Mouse (Mus musculus) heart, embryonic 14.5 days (tissue): ENCODE results near the gene Smim11. TPM values are rescaled to one million over a fixed set of nuclear protein-coding genes. Genes with fewer than 3 reads are reported as not detected.
A peak's percentile ranks its signal among the peaks of the same experiment; 100 is the strongest.

Experiments used
- ATAC-seq: fragments of 200-750 bp; cut with Nextera tagmentation; 2 replicates; pipeline ENCODE4 v1.8.0; 2017; ENCODE audit warnings: low read depth, moderate TSS enrichment; ENCODE audit not compliant: insufficient number of reproducible peaks, insufficient read depth, low FRiP score
- H3K27ac ChIP-seq, 2 experiments: fragments of 200-500 bp in 1 of 2; fragments of 300-500 bp in 1 of 2; sonication (generic) in 1 of 2; replicated peaks in 1 of 2; 2 replicates each; pipeline ENCODE4 v1.5.1; 2012 to 2014; ENCODE audit warnings: low read depth in 2 of 2, low read length in 2 of 2, control low read depth in 1 of 2, mild to moderate bottlenecking in 1 of 2, mixed read lengths in 1 of 2; ENCODE audit not compliant: control insufficient read depth in 1 of 2, insufficient read depth in 1 of 2
- H3K27me3 ChIP-seq: fragments of 300-500 bp; sonication (generic); 2 replicates; pipeline ENCODE4 v1.6.1; 2014; ENCODE audit warnings: mild to moderate bottlenecking, low read length, control low read depth; ENCODE audit not compliant: control insufficient read depth, insufficient read depth
- H3K36me3 ChIP-seq: fragments of 300-500 bp; sonication (generic); 2 replicates; pipeline ENCODE4 v1.6.1; 2014; ENCODE audit warnings: mild to moderate bottlenecking, control low read depth, low read length, mixed read lengths; ENCODE audit not compliant: control insufficient read depth, insufficient read depth
- H3K4me1 ChIP-seq, 2 experiments: fragments of 200-500 bp in 1 of 2; fragments of 300-500 bp in 1 of 2; sonication (generic) in 1 of 2; 2 replicates each; pipeline ENCODE4 v1.6.1; 2012 to 2014; ENCODE audit warnings: low read length in 2 of 2, control low read depth in 1 of 2, mixed read lengths in 1 of 2; ENCODE audit not compliant: control insufficient read depth in 2 of 2, insufficient read depth in 2 of 2
- H3K4me2 ChIP-seq: fragments of 300-500 bp; sonication (generic); 2 replicates; pipeline ENCODE4 v1.6.1; 2014; ENCODE audit warnings: mild to moderate bottlenecking, low read length
- H3K4me3 ChIP-seq, 2 experiments: fragments of 200-500 bp in 1 of 2; fragments of 300-500 bp in 1 of 2; sonication (generic) in 1 of 2; 2 replicates each; pipeline ENCODE4 v1.5.1; 2012 to 2014; ENCODE audit warnings: low read length in 2 of 2, mild to moderate bottlenecking in 2 of 2, control low read depth in 1 of 2, low read depth in 1 of 2, moderate library complexity in 1 of 2; ENCODE audit not compliant: control insufficient read depth in 1 of 2, insufficient read depth in 1 of 2
- H3K9ac ChIP-seq: fragments of 300-500 bp; sonication (generic); 2 replicates; pipeline ENCODE4 v1.6.1; 2014; ENCODE audit warnings: mild to moderate bottlenecking, low read length
- H3K9me3 ChIP-seq: fragments of 300-500 bp; sonication (generic); 2 replicates; pipeline ENCODE4 v1.6.1; 2016; ENCODE audit warnings: low read length, control low read depth; ENCODE audit not compliant: control insufficient read depth
- WGBS: fragments of 180-500 bp; shearing (Covaris S2); extraction: QIAGEN DNeasy Blood & Tissue Kit; methylation state at CpG from one replicate; pipeline ENCODE4 v1.1.7; 2014; 5-methylcytosine and 5-hydroxymethylcytosine counted together
- polyA plus RNA-seq: library from polyadenylated mRNA; unstranded; fragments of >200 nt; fragmentation: Nextera tagmentation; extraction: Ambion mirVana; gene quantifications from 2 replicates; pipeline ENCODE4 v1.2.1, GENCODE M21; 2014

Smim11 gene
- 129 and 132 TPM in 2 replicates for polyA plus RNA-seq

DNA sequence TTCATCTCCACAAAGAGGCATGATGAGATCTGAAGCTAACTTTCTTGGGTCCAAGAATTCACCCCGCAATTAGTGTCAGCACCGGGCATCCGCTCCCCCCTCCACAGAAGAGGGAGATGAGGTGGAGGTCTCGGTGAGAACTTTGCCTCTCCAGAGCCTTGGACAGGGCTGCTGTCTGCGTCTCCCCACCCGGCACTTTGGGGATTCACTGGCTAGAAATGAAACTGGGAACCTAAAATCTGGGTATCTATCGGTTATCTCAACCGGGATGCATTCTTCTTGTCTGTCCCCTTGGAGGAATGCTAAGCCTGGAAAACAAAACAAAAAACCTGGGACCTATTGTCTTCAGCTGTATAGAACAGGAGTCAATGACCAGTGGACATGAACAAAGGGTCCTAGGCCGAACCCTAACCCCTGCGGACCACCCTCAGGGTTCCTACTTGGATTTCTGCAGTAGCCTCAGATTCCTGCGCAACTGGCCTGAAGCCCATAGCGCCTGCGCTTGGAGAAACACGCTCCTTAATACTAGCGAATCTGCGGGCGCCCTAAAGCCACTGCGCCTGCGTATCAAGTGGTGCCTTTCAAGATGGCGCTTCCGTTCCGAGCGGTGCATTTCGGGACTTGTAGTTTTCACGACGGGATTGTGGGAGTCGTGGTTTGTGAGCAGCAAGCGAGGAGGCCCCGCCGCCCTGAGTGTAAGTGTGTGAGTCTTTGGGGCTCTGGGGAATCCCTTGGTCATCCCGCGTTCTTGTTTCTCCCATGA is at the start of gene Smim11:
TSS of gene Smim11 (plus strand) at position 638 of the 763 bp plus-strand sequence.
- Histone ChIP-seq H3K9ac (peak within 1 kb of the TSS; percentile 89), H3K9me3 (no peaks in the 10 kb centered on the region), H3K4me1 (peaks cover 17 to 21% of the 10 kb centered on the region in 2 experiments), H3K27ac (peak within 1 kb of the TSS; percentile 81 to 86), H3K4me2 (peak within 1 kb of the TSS; percentile 86), H3K27me3 (no peaks in the 10 kb centered on the region), H3K4me3 (peak within 1 kb of the TSS; percentile 71 to 92), H3K36me3 (peaks cover 9% of the 10 kb centered on the region)
- ATAC-seq = peak; percentile 86
- 6% methylated on average over 32 of the region's 32 CpGs for WGBS

GRCm38 (mm10) chr16:92254316-92254715 is 46.8 kb upstream of the Smim11 start:
- WGBS = 73% methylated on average over 3 of the region's 3 CpGs
- Histone ChIP-seq H3K36me3 (no peaks in the 10 kb centered on the region), H3K4me3 (no peak overlapping the region), H3K27ac (no peak overlapping the region), H3K9me3 (no peaks in the 10 kb centered on the region), H3K4me1 (no peaks in the 10 kb centered on the region), H3K9ac (no peak overlapping the region), H3K4me2 (no peak overlapping the region), H3K27me3 (no peaks in the 10 kb centered on the region)
- ATAC-seq = no peak

- ATAC-seq = no peak
- Histone ChIP-seq H3K9ac (no peak overlapping the region), H3K27me3 (no peaks in the 10 kb centered on the region), H3K4me3 (no peak overlapping the region), H3K36me3 (no peaks in the 10 kb centered on the region), H3K27ac (no peak overlapping the region), H3K4me2 (no peak overlapping the region), H3K4me1 (no peaks in the 10 kb centered on the region), H3K9me3 (no peaks in the 10 kb centered on the region)
- whole genome bisulfite sequencing = 66% methylated on average over 12 of the region's 12 CpGs
Measured at GRCm38 (mm10) chr16:92267861-92268260, 33.2 kb upstream of the Smim11 start.

GRCm38 (mm10) chr16:92274516-92274915 is 26.6 kb upstream of the Smim11 start:
- H3K9ac ChIP-seq = no peak overlapping the region
- no peaks in the 10 kb centered on the region for H3K36me3 ChIP-seq
- H3K4me3 ChIP-seq = no peak overlapping the region
- H3K27ac ChIP-seq = no peak overlapping the region
- no peaks in the 10 kb centered on the region for H3K27me3 ChIP-seq
- ATAC-seq = no peak
- WGBS = 79% methylated on average over 5 of the region's 5 CpGs
- H3K4me1 ChIP-seq = no peaks in the 10 kb centered on the region
- no peaks in the 10 kb centered on the region for H3K9me3 ChIP-seq
- H3K4me2 ChIP-seq = no peak overlapping the region

DNA sequence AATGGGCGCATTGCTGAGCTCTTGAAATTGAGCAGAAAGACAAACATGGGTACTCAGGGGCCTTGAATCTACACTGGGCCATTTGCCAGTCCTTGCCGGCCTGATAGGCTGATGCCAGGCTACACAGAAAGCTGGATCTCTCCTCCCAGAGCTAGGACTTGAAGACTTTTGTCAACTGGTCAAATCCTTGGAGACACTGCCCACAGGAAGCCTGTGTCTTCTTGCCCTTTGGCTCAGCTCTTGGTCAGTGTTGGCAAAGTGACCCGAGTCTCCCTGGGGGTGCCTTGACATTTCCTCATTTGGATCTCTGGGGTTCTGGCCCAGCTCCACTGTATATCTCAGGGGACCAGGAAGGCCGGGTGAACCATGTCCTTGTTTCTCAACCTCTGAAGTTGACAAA is 25.6 kb upstream of the Smim11 start:
- WGBS = 67% methylated on average over 4 of the region's 4 CpGs
- ATAC-seq = no peak

GRCm38 (mm10) chr16:92282671-92283070 is 18.4 kb upstream of the Smim11 start:
- H3K4me1 ChIP-seq = peaks cover 0 to 3% of the 10 kb centered on the region in 2 experiments; a peak in 1 of 4 replicates
- no peaks in the 10 kb centered on the region for H3K9me3 ChIP-seq
- no peaks in the 10 kb centered on the region for H3K36me3 ChIP-seq
- H3K4me2 ChIP-seq = no peak overlapping the region
- H3K9ac ChIP-seq = no peak overlapping the region
- no peak for ATAC-seq
- WGBS = 89% methylated on average over 5 of the region's 5 CpGs
- no peak overlapping the region for H3K4me3 ChIP-seq
- no peak overlapping the region for H3K27ac ChIP-seq
- no peaks in the 10 kb centered on the region for H3K27me3 ChIP-seq

More for the DNA sequence above, 25.6 kb upstream of the Smim11 start:
- H3K4me1 ChIP-seq = no peaks in the 10 kb centered on the region
- no peak overlapping the region for H3K4me3 ChIP-seq
- H3K27ac ChIP-seq = no peak overlapping the region
- H3K27me3 ChIP-seq = no peaks in the 10 kb centered on the region
- H3K36me3 ChIP-seq = no peaks in the 10 kb centered on the region
- H3K9me3 ChIP-seq = no peaks in the 10 kb centered on the region
- H3K9ac ChIP-seq = no peak overlapping the region
- H3K4me2 ChIP-seq = no peak overlapping the region

DNA sequence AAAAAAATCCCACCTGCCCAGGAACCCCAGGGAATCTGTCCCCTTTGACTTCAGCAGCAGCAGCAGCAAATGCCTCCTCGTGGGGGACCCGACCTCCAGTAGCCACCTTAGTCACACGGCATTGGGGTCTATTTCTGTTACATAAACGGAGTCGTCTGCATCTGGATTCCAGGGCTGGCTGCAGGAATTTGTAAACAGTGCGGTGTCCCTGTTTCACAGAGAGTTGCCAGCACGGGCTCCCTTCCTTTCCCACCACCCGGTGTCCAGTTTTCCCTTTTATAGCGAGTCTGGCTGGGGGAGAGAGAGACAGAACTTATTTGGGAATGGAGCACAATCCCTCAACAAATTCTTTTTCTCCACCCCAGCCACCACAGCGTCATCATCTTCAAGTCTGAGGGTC is 16.0 kb upstream of the Smim11 start:
- Histone ChIP-seq H3K4me2 (no peak overlapping the region), H3K9me3 (no peaks in the 10 kb centered on the region), H3K4me3 (no peak overlapping the region), H3K27me3 (no peaks in the 10 kb centered on the region), H3K9ac (no peak overlapping the region), H3K4me1 (peaks cover 0 to 3% of the 10 kb centered on the region in 2 experiments; a peak in 1 of 4 replicates), H3K27ac (no peak overlapping the region), H3K36me3 (no peaks in the 10 kb centered on the region)
- ATAC-seq = no peak
- WGBS = 21% methylated on average over 10 of the region's 10 CpGs
